Mouse (Mus musculus): ENCODE data around the gene Cluap1. TPM values are rescaled to one million over a fixed set of nuclear protein-coding genes. Genes with fewer than 3 reads are reported as not detected.
"Not testable (repeated sequence)": the region's sequence is repeated elsewhere in the genome, so short reads cannot be mapped to it uniquely, and the experiment has no call there.

The Cluap1 gene
- polyA plus RNA-seq, 1 experiment from 2014 or later = 9.2 TPM

DNA sequence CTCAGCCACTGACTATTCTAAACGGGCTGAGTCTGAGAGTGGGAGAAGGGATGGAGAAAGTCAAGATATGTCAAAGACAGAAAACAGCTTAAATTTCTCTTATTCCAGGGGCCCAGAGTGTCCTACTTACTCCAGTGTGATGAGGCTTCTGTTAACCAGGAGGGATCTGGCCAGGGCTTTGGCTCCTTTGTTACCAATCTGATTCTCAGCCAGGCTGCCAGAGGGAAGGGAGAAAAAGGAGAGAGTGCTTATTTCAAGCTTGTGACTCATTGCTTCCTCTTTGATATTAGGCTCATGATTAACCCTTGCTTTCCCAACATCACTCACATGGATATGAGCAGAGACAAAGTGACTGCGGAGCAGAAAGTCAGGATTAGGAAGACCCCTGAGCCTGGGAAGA is 50.7 kb downstream of the Cluap1 start:
- WGBS = 69% methylated on average over 2 of the region's 2 CpGs
- H3K4me2 ChIP-seq (replicated peaks; ENCODE audit: low read depth) = no peak overlapping the region
- H3K9ac ChIP-seq (ENCODE audit: low read depth, low read length) = no peak overlapping the region
- TF ChIP-seq CTCF (IDR thresholded peaks at IDR 0.05; ENCODE audit: low read depth) = no peak
- no peaks in the 10 kb centered on the region for H3K4me1 ChIP-seq (replicated peaks; ENCODE audit: control insufficient read depth, insufficient read depth, low read length)
- H3K27me3 ChIP-seq (replicated peaks; ENCODE audit: control insufficient read depth, insufficient read depth, low read length) = no peaks in the 10 kb centered on the region
- no peaks in the 10 kb centered on the region for H3K9me3 ChIP-seq (ENCODE audit: control insufficient read depth)
- no peaks in the 10 kb centered on the region for H3K36me3 ChIP-seq (ENCODE audit: control insufficient read depth, insufficient read depth)
- ATAC-seq = no peak
- no peak overlapping the region for H3K27ac ChIP-seq (ENCODE audit: low read depth, low read length)
- H3K4me3 ChIP-seq (ENCODE audit: low read depth, low read length) = no peak overlapping the region

DNA sequence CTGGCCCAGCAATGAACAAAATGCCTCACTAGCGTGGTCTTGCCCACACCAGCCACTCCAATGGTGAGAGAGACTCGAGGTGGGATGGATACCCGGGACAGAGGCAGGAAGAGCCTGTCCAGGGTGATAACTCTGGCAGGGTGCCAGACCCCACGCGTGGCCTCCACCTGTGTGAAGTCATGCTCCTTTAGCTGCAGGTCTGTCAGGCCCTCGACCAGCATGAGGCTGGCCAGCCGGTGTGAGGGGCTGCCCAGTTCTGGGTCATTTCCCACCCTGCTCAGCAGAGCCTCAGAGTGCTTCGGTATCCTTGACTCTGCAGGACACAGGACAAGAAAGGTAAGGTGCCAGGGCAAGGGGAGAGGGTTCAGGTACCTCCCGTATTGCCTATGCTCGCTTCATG is 56.4 kb downstream of the Cluap1 start:
- H3K9ac ChIP-seq (ENCODE audit: low read depth, low read length) = no peak overlapping the region
- H3K4me2 ChIP-seq (replicated peaks; ENCODE audit: low read depth) = 0 out of 2 replicates have a peak overlapping the region, but pooled peaks have one; percentile 13
- no peaks in the 10 kb centered on the region for H3K9me3 ChIP-seq (ENCODE audit: control insufficient read depth)
- peak overlapping the region; percentile 15; the same call in 1 of the 2 replicates for H3K27ac ChIP-seq (ENCODE audit: low read depth, low read length)
- no peaks in the 10 kb centered on the region for H3K36me3 ChIP-seq (ENCODE audit: control insufficient read depth, insufficient read depth)
- H3K4me1 ChIP-seq (replicated peaks; ENCODE audit: control insufficient read depth, insufficient read depth, low read length) = no peaks in the 10 kb centered on the region; the same call in 1 of the 2 replicates
- no peaks in the 10 kb centered on the region for H3K27me3 ChIP-seq (replicated peaks; ENCODE audit: control insufficient read depth, insufficient read depth, low read length)
- no peak overlapping the region for H3K4me3 ChIP-seq (ENCODE audit: low read depth, low read length)
- 57% methylated on average over 10 of the region's 10 CpGs for WGBS
- TF ChIP-seq CTCF (IDR thresholded peaks at IDR 0.05; ENCODE audit: low read depth) = no peak
- ATAC-seq = peak; percentile 28; the same call in 1 of the 2 replicates

DNA sequence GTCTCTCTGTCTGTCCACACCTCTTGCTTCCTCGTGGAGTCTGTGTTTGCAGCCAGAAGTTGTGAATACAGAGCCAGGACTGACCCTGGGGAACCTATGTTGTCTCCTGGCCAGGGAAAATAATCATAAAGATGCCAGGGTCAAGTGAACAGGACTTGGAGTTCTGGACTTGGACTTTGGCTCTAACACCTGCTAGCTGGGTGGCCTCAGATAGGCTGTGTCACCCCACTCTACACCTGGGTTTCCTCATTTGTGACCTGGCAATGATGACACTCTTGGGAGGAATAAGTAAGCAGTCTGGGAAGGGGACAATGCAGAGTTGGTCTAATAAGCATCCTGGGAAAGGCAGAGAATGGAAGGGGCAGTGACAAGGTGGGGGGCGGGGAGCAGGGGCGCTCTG is 56.9 kb downstream of the Cluap1 start:
- TF ChIP-seq CTCF (IDR thresholded peaks at IDR 0.05; ENCODE audit: low read depth) = no peak
- Histone ChIP-seq H3K4me1 (replicated peaks; ENCODE audit: control insufficient read depth, insufficient read depth, low read length) (no peaks in the 10 kb centered on the region; the same call in 1 of the 2 replicates), H3K4me2 (replicated peaks; ENCODE audit: low read depth) (no peak overlapping the region), H3K36me3 (ENCODE audit: control insufficient read depth, insufficient read depth) (no peaks in the 10 kb centered on the region), H3K27ac (ENCODE audit: low read depth, low read length) (no peak overlapping the region; the same call in 1 of the 2 replicates), H3K9ac (ENCODE audit: low read depth, low read length) (no peak overlapping the region), H3K4me3 (ENCODE audit: low read depth, low read length) (no peak overlapping the region), H3K9me3 (ENCODE audit: control insufficient read depth) (no peaks in the 10 kb centered on the region), H3K27me3 (replicated peaks; ENCODE audit: control insufficient read depth, insufficient read depth, low read length) (no peaks in the 10 kb centered on the region)
- peak; percentile 92 for ATAC-seq
- 64% methylated on average over 3 of the region's 3 CpGs for WGBS

DNA sequence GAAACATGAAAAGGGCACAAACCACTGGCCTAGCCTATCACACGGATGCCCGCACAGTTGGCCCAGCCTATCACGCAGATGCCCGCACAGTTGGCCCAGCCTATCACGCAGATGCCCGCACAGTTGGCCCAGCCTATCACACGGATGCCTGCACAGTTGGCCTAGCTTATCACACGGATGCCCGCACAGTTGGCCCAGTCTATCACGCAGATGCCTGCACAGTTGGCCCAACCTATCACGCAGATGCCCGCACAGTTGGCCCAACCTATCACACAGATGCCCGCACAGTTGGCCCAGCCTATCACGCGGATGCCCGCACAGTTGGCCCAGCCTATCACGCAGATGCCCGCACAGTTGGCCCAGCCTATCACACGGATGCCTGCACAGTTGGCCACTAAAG is 65.9 kb downstream of the Cluap1 start:
- not testable (repeated sequence) for H3K27me3 ChIP-seq (replicated peaks; ENCODE audit: control insufficient read depth, insufficient read depth, low read length); H3K9ac ChIP-seq (ENCODE audit: low read depth, low read length); H3K9me3 ChIP-seq (ENCODE audit: control insufficient read depth); H3K27ac ChIP-seq (ENCODE audit: low read depth, low read length); H3K4me3 ChIP-seq (ENCODE audit: low read depth, low read length); H3K4me1 ChIP-seq (replicated peaks; ENCODE audit: control insufficient read depth, insufficient read depth, low read length); H3K4me2 ChIP-seq (replicated peaks; ENCODE audit: low read depth); ATAC-seq; H3K36me3 ChIP-seq (ENCODE audit: control insufficient read depth, insufficient read depth)
- 93% methylated on average over 19 of the region's 19 CpGs for WGBS

DNA sequence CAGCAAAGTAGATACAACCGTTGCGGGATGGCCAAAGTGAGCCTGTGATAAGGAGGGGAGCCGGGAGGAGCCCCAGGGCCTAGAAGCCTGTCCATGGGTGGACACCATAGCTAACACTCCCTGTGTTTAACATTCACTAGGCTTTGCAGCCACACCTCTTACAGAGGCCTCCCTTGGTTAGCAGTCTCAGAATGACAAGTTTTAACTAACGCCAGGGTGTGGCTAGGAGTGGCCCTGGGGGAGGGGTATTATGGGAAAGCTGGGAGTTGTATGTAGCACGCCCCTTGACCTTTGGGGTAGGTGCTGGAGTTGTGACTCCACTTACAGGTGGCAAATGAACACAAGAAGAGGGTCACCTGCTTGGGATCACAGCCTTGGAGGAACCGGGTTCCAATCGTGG is 67.1 kb downstream of the Cluap1 start:
- no peaks in the 10 kb centered on the region for H3K9me3 ChIP-seq (ENCODE audit: control insufficient read depth)
- no peak for TF ChIP-seq CTCF (IDR thresholded peaks at IDR 0.05; ENCODE audit: low read depth)
- H3K9ac ChIP-seq (ENCODE audit: low read depth, low read length) = no peak overlapping the region
- H3K27me3 ChIP-seq (replicated peaks; ENCODE audit: control insufficient read depth, insufficient read depth, low read length) = no peaks in the 10 kb centered on the region
- no peak overlapping the region for H3K27ac ChIP-seq (ENCODE audit: low read depth, low read length)
- peaks cover 20% of the 10 kb centered on the region for H3K36me3 ChIP-seq (ENCODE audit: control insufficient read depth, insufficient read depth)
- H3K4me2 ChIP-seq (replicated peaks; ENCODE audit: low read depth) = no peak overlapping the region
- 46% methylated on average over 7 of the region's 7 CpGs for WGBS
- H3K4me3 ChIP-seq (ENCODE audit: low read depth, low read length) = no peak overlapping the region
- H3K4me1 ChIP-seq (replicated peaks; ENCODE audit: control insufficient read depth, insufficient read depth, low read length) = no peaks in the 10 kb centered on the region
- peak; percentile 61 for ATAC-seq

DNA sequence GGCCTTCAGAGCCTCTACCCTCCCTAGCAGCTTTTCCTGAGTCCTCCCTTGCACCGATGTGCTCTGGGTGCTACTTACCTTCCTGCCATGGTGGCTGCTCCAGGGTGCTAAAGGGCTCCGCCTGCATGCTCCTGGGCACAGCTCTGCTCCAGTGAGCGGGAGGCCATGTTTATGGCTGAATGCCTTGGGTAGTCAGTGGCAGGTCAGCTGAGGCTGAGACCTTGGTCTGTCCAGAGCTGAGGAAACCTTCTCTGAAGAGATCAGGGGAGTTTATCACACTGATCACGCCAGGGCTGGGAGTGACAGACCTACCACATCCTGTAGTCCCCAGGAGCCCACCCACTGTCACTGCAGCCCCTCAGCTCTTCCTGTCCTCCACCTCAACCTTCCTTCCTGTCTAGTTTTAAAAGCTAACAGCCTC is 67.7 kb downstream of the Cluap1 start, which contains the start of gene Nlrc3:
Gene Nlrc3 (minus strand): TSS at position 382 of the 421 bp plus-strand sequence.
- TF ChIP-seq CTCF (IDR thresholded peaks at IDR 0.05; ENCODE audit: low read depth) = no peak
- Histone ChIP-seq H3K27ac (ENCODE audit: low read depth, low read length) (no peak within 1 kb of the TSS), H3K4me3 (ENCODE audit: low read depth, low read length) (no peak within 1 kb of the TSS), H3K9ac (ENCODE audit: low read depth, low read length) (no peak within 1 kb of the TSS), H3K9me3 (ENCODE audit: control insufficient read depth) (no peaks in the 10 kb centered on the region), H3K4me1 (replicated peaks; ENCODE audit: control insufficient read depth, insufficient read depth, low read length) (no peaks in the 10 kb centered on the region), H3K27me3 (replicated peaks; ENCODE audit: control insufficient read depth, insufficient read depth, low read length) (no peaks in the 10 kb centered on the region), H3K4me2 (replicated peaks; ENCODE audit: low read depth) (no peak within 1 kb of the TSS), H3K36me3 (ENCODE audit: control insufficient read depth, insufficient read depth) (peaks cover 26% of the 10 kb centered on the region)
- peak; percentile 25; the same call in 1 of the 2 replicates for ATAC-seq
- WGBS = 69% methylated on average over 4 of the region's 4 CpGs

DNA sequence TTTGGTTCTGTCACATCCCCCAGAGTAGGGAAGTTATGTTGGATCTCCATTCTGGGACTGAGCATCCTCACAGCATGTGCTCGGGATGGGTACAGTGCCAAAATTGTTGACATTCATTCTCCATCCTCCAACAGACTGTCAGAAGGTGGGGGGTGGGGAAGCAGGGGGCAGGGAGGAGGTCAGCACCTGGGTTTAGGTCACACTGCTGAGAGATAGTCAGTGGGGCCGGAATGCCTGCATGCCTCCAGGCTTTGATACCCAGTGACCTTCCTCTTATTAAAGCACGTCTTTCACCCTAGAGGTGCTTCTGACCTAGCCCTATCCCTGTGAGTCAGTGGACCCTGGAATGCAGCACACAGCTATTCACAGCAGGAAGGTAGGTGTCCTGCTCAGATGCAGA is 68.1 kb downstream of the Cluap1 start:
- WGBS = 45% methylated on average over 3 of the region's 3 CpGs
- TF ChIP-seq CTCF (IDR thresholded peaks at IDR 0.05; ENCODE audit: low read depth) = no peak
- Histone ChIP-seq H3K27me3 (replicated peaks; ENCODE audit: control insufficient read depth, insufficient read depth, low read length) (no peaks in the 10 kb centered on the region), H3K4me2 (replicated peaks; ENCODE audit: low read depth) (no peak overlapping the region), H3K4me1 (replicated peaks; ENCODE audit: control insufficient read depth, insufficient read depth, low read length) (no peaks in the 10 kb centered on the region), H3K4me3 (ENCODE audit: low read depth, low read length) (no peak overlapping the region), H3K36me3 (ENCODE audit: control insufficient read depth, insufficient read depth) (peaks cover 30% of the 10 kb centered on the region), H3K9ac (ENCODE audit: low read depth, low read length) (no peak overlapping the region), H3K27ac (ENCODE audit: low read depth, low read length) (no peak overlapping the region), H3K9me3 (ENCODE audit: control insufficient read depth) (no peaks in the 10 kb centered on the region)
- ATAC-seq = no peak

Data from intestine, postnatal 0 days (tissue).